Mouse (Mus musculus): Measurements from ENCODE around the gene 1520401A03Rik. TPM values are rescaled to one million over a fixed set of nuclear protein-coding genes. Genes with fewer than 3 reads are reported as not detected.

Gene 1520401A03Rik
- polyA plus RNA-seq, 1 experiment from 2014 or later: not detected

DNA sequence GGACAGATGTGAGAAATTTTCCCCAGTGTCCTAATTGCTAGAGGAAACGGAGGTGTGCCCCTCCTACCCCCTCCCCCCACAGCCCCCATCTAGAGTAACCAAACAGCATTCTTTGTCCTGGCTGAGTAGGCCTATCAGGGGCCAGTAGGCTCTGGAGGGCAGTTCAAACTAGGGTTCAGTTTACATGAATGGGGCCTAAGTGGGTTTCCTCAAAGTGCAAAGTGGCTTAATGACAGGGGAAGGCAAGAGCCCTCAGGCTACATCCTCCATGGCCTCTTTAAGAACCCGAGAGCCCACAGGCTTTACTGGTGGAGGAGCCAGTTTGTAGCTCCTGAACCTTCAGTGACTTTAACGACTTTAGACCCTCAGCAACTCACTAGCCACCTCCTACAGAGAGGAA, 26.8 kb downstream of the 1520401A03Rik start:
- H3K36me3 ChIP-seq (ENCODE audit: control insufficient read depth, insufficient read depth, low read length): no peaks in the 10 kb centered on the region
- H3K4me1 ChIP-seq (ENCODE audit: control insufficient read depth, insufficient read depth, low read length): peaks cover 9% of the 10 kb centered on the region; the same call in 1 of the 2 replicates
- no peak overlapping the region for H3K4me2 ChIP-seq (ENCODE audit: low read depth, low read length)
- H3K9ac ChIP-seq (ENCODE audit: low read depth, low read length): no peak overlapping the region
- WGBS: 28% methylated on average over 3 of the region's 3 CpGs
- ATAC-seq: no peak
- H3K27ac ChIP-seq (ENCODE audit: low read length): no peak overlapping the region
- no peaks in the 10 kb centered on the region for H3K9me3 ChIP-seq (ENCODE audit: control insufficient read depth, low read length)
- H3K27me3 ChIP-seq (replicated peaks; ENCODE audit: control insufficient read depth, insufficient read depth, low read length): peaks cover 6% of the 10 kb centered on the region; the same call in 1 of the 2 replicates
- H3K4me3 ChIP-seq (ENCODE audit: low read length): no peak overlapping the region

DNA sequence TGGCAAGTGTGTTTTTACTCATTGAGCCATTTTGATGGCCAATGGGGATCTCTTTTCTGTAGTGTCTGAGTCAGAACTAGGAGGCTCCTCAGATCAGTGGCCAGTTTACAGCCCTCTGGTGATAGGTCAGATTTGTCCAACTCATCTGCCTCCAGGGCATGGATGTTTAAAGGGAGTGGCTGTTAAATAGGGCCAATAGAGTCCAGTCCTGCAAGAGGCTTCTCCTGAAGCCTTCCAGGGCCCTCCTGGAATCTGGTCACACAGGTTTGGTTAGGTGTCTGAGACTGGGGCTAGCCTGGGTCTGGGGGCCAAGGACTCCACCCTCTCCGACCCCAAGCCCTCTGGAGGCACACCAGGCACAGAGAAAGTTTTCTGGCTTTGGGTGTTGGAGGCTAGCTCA, 28.1 kb downstream of the 1520401A03Rik start:
- no peaks in the 10 kb centered on the region for H3K36me3 ChIP-seq (ENCODE audit: control insufficient read depth, insufficient read depth, low read length)
- peaks cover 6% of the 10 kb centered on the region; the same call in 1 of the 2 replicates for H3K27me3 ChIP-seq (replicated peaks; ENCODE audit: control insufficient read depth, insufficient read depth, low read length)
- no peak overlapping the region for H3K4me2 ChIP-seq (ENCODE audit: low read depth, low read length)
- no peak overlapping the region for H3K9ac ChIP-seq (ENCODE audit: low read depth, low read length)
- ATAC-seq: peak; percentile 55; the same call in 1 of the 2 replicates
- 25% methylated on average over 1 of the region's 1 CpGs for WGBS
- no peaks in the 10 kb centered on the region for H3K9me3 ChIP-seq (ENCODE audit: control insufficient read depth, low read length)
- H3K27ac ChIP-seq (ENCODE audit: low read length): no peak overlapping the region
- no peak overlapping the region for H3K4me3 ChIP-seq (ENCODE audit: low read length)
- peaks cover 9% of the 10 kb centered on the region; the same call in 1 of the 2 replicates for H3K4me1 ChIP-seq (ENCODE audit: control insufficient read depth, insufficient read depth, low read length)

DNA sequence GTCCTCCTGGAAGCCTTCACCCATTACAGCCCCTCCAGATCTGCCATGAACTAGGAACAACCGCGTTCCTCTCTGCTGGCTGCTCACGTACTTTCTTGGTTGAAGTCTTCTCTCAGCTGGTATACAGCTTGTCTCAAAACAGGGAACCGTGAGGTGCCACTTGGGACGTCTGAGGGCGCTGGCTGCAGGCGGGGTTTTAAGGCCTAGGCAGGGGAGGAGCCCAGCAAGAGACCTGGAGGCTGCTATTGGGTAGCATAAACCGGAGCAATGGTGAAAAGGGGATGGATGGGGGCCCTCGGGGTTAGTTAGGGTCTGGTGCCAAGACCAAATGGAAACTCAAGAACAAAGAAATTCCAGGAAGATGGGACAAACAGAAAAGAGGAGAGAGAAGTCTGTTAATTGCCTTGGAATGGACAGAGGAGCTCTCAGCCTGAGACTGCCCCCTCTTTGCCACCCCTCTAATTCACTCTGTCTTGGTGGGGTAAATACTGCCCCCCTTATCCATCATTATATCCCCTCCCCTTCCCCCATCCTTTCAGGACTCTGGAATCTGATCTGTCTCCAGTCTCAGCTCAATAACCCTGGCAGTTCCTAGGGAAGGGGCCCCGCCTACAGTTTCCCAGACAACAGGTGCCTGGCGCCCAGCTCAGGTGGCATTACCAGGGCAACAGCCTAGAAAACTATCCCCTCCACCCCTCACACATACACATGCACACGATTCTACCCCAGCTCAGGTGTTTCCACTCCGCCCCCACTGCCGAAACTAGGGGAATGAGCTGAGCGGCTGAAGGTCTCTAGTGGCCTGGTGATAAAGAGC, 38.5 kb downstream of the 1520401A03Rik start, which contains the start of gene Cldn9:
Cldn9 (minus strand) TSS at position 171 of the 817 bp plus-strand sequence.
- H3K4me3 ChIP-seq (ENCODE audit: low read length): no peak within 1 kb of the TSS
- WGBS: 22% methylated on average over 15 of the region's 15 CpGs
- peaks cover 24% of the 10 kb centered on the region for H3K4me1 ChIP-seq (ENCODE audit: control insufficient read depth, insufficient read depth, low read length)
- no peaks in the 10 kb centered on the region for H3K9me3 ChIP-seq (ENCODE audit: control insufficient read depth, low read length)
- H3K9ac ChIP-seq (ENCODE audit: low read depth, low read length): no peak within 1 kb of the TSS
- peak; percentile 11; the same call in 1 of the 2 replicates for ATAC-seq
- H3K4me2 ChIP-seq (ENCODE audit: low read depth, low read length): no peak within 1 kb of the TSS
- no peaks in the 10 kb centered on the region for H3K36me3 ChIP-seq (ENCODE audit: control insufficient read depth, insufficient read depth, low read length)
- H3K27me3 ChIP-seq (replicated peaks; ENCODE audit: control insufficient read depth, insufficient read depth, low read length): peaks cover 25% of the 10 kb centered on the region; the same call in 1 of the 2 replicates
- H3K27ac ChIP-seq (ENCODE audit: low read length): no peak within 1 kb of the TSS

DNA sequence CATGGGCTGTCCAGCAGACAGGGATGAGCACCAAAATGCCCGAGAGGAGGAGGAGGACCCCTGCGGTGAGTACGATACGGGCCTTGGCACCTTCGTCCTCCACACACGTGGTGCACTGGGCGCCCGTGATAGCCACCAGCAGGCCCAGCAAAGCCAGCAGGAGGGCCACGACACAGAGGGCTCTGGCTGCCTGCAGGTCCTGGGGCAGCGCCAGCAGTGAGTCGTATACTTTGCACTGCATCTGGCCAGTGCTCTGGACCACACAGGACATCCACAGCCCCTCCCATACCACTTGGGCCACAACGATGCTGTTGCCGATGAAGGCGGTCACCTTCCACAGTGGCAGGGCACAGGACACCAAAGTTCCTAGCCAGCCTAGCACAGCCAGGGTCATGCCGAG, 39.4 kb downstream of the 1520401A03Rik start:
- peaks cover 30% of the 10 kb centered on the region; the same call in 1 of the 2 replicates for H3K27me3 ChIP-seq (replicated peaks; ENCODE audit: control insufficient read depth, insufficient read depth, low read length)
- no peak overlapping the region for H3K4me2 ChIP-seq (ENCODE audit: low read depth, low read length)
- H3K27ac ChIP-seq (ENCODE audit: low read length): no peak overlapping the region
- no peak overlapping the region for H3K9ac ChIP-seq (ENCODE audit: low read depth, low read length)
- WGBS: 32% methylated on average over 15 of the region's 15 CpGs
- no peaks in the 10 kb centered on the region for H3K9me3 ChIP-seq (ENCODE audit: control insufficient read depth, low read length)
- peaks cover 24% of the 10 kb centered on the region for H3K4me1 ChIP-seq (ENCODE audit: control insufficient read depth, insufficient read depth, low read length)
- no peak overlapping the region for H3K4me3 ChIP-seq (ENCODE audit: low read length)
- no peak for ATAC-seq
- H3K36me3 ChIP-seq (ENCODE audit: control insufficient read depth, insufficient read depth, low read length): no peaks in the 10 kb centered on the region

DNA sequence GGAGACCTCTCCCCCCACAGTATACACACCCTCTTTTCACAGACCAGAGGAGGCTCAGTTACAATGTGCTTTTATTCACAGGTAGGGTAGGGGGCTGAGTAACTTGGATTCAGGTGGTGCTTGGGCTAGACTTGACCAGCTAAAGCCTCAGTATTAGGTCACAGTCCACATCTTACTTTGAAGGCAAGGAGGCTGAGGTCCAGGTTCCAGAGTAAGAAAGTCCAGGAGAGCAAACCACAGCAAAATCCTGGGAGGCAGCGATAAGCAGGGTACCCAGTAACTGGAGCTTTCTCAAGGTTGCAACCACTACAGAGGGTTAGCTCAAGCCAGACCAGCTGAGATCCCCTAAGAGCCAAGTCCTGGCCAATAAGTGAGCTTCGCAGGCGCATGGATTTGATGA, 40.1 kb downstream of the 1520401A03Rik start:
- Histone ChIP-seq H3K27ac (ENCODE audit: low read length) (peak overlapping the region; percentile 14; the same call in 1 of the 2 replicates), H3K4me1 (ENCODE audit: control insufficient read depth, insufficient read depth, low read length) (peaks cover 26% of the 10 kb centered on the region), H3K9me3 (ENCODE audit: control insufficient read depth, low read length) (no peaks in the 10 kb centered on the region), H3K27me3 (replicated peaks; ENCODE audit: control insufficient read depth, insufficient read depth, low read length) (peaks cover 30% of the 10 kb centered on the region; the same call in 1 of the 2 replicates), H3K4me2 (ENCODE audit: low read depth, low read length) (no peak overlapping the region), H3K9ac (ENCODE audit: low read depth, low read length) (no peak overlapping the region), H3K36me3 (ENCODE audit: control insufficient read depth, insufficient read depth, low read length) (no peaks in the 10 kb centered on the region), H3K4me3 (ENCODE audit: low read length) (no peak overlapping the region)
- 0 out of 2 replicates have a peak, but pooled peaks have one; percentile 7 for ATAC-seq
- 64% methylated on average over 3 of the region's 3 CpGs for WGBS

DNA sequence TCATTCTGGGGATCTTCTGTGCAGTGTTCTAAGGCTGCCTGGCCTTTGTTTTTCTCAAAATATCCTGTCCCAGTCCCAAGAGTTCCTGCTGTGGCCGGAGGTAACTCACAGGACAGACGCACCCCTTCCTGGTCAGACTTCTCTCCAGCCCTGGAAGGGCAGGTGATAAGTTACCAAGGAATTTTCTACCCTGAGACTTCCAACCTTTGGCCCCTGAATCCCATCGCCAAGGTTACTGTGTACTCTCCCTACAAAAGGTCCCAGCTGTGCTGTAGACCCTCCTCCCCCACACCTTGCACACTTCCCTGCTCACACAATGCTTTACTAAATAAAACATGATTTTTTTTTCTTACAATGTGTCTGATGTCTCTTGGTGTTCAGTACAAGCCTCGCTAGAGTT, 40.5 kb downstream of the 1520401A03Rik start:
- Histone ChIP-seq H3K4me1 (ENCODE audit: control insufficient read depth, insufficient read depth, low read length) (peaks cover 28% of the 10 kb centered on the region), H3K4me2 (ENCODE audit: low read depth, low read length) (no peak overlapping the region), H3K9ac (ENCODE audit: low read depth, low read length) (0 out of 2 replicates have a peak overlapping the region, but pooled peaks have one; percentile 20), H3K27ac (ENCODE audit: low read length) (peak overlapping the region; percentile 48; the same call in 1 of the 2 replicates), H3K27me3 (replicated peaks; ENCODE audit: control insufficient read depth, insufficient read depth, low read length) (peaks cover 30% of the 10 kb centered on the region; the same call in 1 of the 2 replicates), H3K36me3 (ENCODE audit: control insufficient read depth, insufficient read depth, low read length) (no peaks in the 10 kb centered on the region), H3K4me3 (ENCODE audit: low read length) (no peak overlapping the region), H3K9me3 (ENCODE audit: control insufficient read depth, low read length) (no peaks in the 10 kb centered on the region)
- WGBS: 41% methylated on average over 4 of the region's 4 CpGs
- peak; percentile 41 for ATAC-seq

DNA sequence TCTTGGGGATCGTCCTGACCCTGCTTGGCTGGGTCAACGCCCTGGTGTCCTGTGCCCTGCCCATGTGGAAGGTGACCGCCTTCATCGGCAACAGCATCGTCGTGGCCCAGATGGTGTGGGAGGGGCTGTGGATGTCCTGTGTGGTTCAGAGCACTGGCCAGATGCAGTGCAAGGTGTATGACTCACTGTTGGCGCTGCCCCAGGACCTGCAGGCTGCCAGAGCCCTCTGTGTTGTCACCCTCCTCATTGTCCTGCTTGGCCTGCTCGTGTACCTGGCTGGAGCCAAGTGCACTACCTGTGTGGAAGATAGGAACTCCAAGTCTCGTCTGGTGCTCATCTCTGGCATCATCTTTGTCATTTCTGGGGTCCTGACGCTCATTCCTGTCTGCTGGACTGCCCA, 41.5 kb downstream of the 1520401A03Rik start:
- Histone ChIP-seq H3K36me3 (ENCODE audit: control insufficient read depth, insufficient read depth, low read length) (no peaks in the 10 kb centered on the region), H3K4me1 (ENCODE audit: control insufficient read depth, insufficient read depth, low read length) (peaks cover 35% of the 10 kb centered on the region), H3K9me3 (ENCODE audit: control insufficient read depth, low read length) (no peaks in the 10 kb centered on the region), H3K9ac (ENCODE audit: low read depth, low read length) (no peak overlapping the region), H3K4me3 (ENCODE audit: low read length) (no peak overlapping the region), H3K27ac (ENCODE audit: low read length) (no peak overlapping the region), H3K27me3 (replicated peaks; ENCODE audit: control insufficient read depth, insufficient read depth, low read length) (peaks cover 30% of the 10 kb centered on the region; the same call in 1 of the 2 replicates), H3K4me2 (ENCODE audit: low read depth, low read length) (no peak overlapping the region)
- no peak for ATAC-seq
- WGBS: 61% methylated on average over 10 of the region's 10 CpGs

DNA sequence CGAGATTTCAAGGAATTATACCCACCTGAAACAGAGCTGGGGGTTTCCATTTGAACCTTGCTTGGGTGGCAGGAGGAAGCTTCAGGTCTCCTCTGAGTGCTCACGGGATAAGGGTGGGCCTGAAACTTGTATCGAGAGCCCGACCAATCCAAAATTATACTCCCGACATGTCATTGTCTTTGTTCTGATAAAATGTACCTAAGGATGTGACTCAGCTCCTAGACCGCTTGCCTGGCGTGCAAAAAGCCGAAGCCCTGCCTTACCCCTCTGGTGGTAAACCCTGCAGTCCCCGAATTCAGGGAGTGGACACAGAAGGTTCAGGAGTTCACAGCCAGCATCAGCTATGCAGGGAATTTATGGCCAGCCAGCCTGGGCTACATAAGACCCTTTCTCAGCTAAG, 42.2 kb downstream of the 1520401A03Rik start:
- H3K27me3 ChIP-seq (replicated peaks; ENCODE audit: control insufficient read depth, insufficient read depth, low read length): peaks cover 30% of the 10 kb centered on the region; the same call in 1 of the 2 replicates
- no peaks in the 10 kb centered on the region for H3K9me3 ChIP-seq (ENCODE audit: control insufficient read depth, low read length)
- H3K36me3 ChIP-seq (ENCODE audit: control insufficient read depth, insufficient read depth, low read length): no peaks in the 10 kb centered on the region
- WGBS: 53% methylated on average over 9 of the region's 9 CpGs
- H3K9ac ChIP-seq (ENCODE audit: low read depth, low read length): no peak overlapping the region
- H3K27ac ChIP-seq (ENCODE audit: low read length): no peak overlapping the region
- peak overlapping the region; percentile 32; the same call in 1 of the 2 replicates for H3K4me3 ChIP-seq (ENCODE audit: low read length)
- H3K4me2 ChIP-seq (ENCODE audit: low read depth, low read length): no peak overlapping the region; the same call in 1 of the 2 replicates
- H3K4me1 ChIP-seq (ENCODE audit: control insufficient read depth, insufficient read depth, low read length): peaks cover 42% of the 10 kb centered on the region
- no peak for ATAC-seq

DNA sequence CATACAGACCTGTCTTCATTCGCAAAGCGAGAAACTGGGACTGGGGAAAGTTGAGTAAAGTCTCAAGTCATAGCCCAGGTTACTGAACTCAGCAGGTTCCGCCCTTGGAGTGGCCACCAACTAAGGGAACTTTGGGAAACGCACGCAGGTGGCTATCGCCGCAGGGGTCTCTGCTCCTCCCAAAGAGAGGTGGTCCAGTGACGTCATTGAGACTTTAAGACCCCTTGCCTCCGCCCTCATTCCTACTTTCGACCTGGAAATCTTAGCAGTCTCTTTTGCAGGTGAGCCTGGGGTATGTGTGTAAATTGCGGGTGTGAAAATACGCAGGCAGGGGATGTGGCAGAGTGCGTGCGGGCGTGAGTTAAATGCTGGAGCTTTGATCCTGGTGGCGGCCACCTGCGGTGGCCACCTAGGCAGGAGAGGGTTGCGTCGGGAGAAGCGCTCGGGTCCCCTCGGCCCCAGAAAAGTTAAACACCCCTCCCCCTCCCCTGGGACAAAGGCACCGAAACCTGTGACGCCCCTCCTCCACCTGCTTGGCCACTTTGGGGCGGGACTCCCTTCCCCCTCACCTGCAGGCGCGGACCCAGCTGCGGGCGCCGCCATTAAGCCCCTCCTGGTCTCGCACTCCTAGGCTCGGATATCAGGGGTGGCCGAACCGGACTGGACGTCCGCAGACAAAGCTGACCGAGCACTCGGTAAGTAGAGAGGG, 43.3 kb downstream of the 1520401A03Rik start, which contains the start of gene Cldn6:
Cldn6 (plus strand) TSS at position 123 of the 709 bp plus-strand sequence.
- Histone ChIP-seq H3K9ac (ENCODE audit: low read depth, low read length) (peak within 1 kb of the TSS; percentile 55), H3K27me3 (replicated peaks; ENCODE audit: control insufficient read depth, insufficient read depth, low read length) (peaks cover 30% of the 10 kb centered on the region; the same call in 1 of the 2 replicates)
- WGBS: 3% methylated on average over 38 of the region's 38 CpGs

More for the DNA sequence above, 43.3 kb downstream of the 1520401A03Rik start, which contains the start of gene Cldn6:
- no peak within 1 kb of the TSS for H3K27ac ChIP-seq (ENCODE audit: low read length)
- H3K4me1 ChIP-seq (ENCODE audit: control insufficient read depth, insufficient read depth, low read length): peaks cover 53% of the 10 kb centered on the region
- peak within 1 kb of the TSS; percentile 52 for H3K4me2 ChIP-seq (ENCODE audit: low read depth, low read length)
- no peaks in the 10 kb centered on the region for H3K9me3 ChIP-seq (ENCODE audit: control insufficient read depth, low read length)
- no peaks in the 10 kb centered on the region for H3K36me3 ChIP-seq (ENCODE audit: control insufficient read depth, insufficient read depth, low read length)
- H3K4me3 ChIP-seq (ENCODE audit: low read length): peak within 1 kb of the TSS; percentile 32
- ATAC-seq: no peak
